ENCODE assay signal across 8 mouse cellular contexts in the genomic region with DNA sequence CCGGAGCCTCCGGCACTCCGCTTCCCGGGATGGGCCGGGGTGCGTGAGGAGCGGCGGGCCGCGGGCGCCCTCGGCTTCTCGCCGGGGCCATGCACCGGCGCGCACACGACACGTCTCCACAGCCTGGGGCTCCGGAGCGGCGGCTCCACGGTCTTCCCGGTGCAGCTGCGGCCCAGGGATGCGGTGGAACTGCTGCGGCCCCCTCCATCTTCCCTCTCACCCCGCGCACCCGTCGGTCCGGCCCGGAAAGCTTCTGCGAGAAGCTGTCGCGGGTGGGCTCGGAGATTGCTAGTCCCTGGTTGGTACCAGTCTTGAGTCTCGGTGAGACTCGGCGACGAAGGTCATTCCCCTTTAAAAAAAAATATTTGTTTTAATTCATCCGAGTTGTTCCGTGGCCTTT. TPM values are rescaled to one million over a fixed set of nuclear protein-coding genes. Genes with fewer than 3 reads are reported as not detected.
DNase-seq lines count a peak whose midpoint lies in the region; ATAC-seq and TF ChIP-seq lines count a peak whose summit lies in the region.

No protein-coding gene starts in this region.

- DNase-seq in frontal cortex, adult 2 months (ENCODE audit: extremely low spot score in 1 of 2, low spot score in 1 of 2) = no peak
- peak in 1 of 2 experiments; percentile 10 for DNase-seq in spleen, adult 2 months (ENCODE audit: low read depth in 1 of 2, low spot score in 2 of 2)
- no peak for DNase-seq in spleen, postnatal 36 days (ENCODE audit: low spot score in 2 of 2)
- no peak for DNase-seq in midbrain, postnatal 0 days (ENCODE audit: low spot score)
- no peak for DNase-seq in layer of hippocampus, postnatal 10 days (ENCODE audit: low spot score in 2 of 2)
- no peak for DNase-seq in embryo, embryonic 9.5 days (ENCODE audit: extremely low spot score)

- WGBS in spleen, adult 2 months = 2% methylated on average over 28 of the region's 43 CpGs
- WGBS in intestine, embryonic 16.5 days = 0% methylated on average over 21 of the region's 43 CpGs
- WGBS in midbrain, postnatal 0 days = under 1% methylated on average over 40 of the region's 43 CpGs

- H3K4me3 ChIP-seq in spleen, adult 2 months (ENCODE audit: extremely low read depth, insufficient read depth, insufficient read length) = peak overlapping the region; percentile 59
- peak overlapping the region; percentile 89 for H3K4me3 ChIP-seq in intestine, embryonic 16.5 days (ENCODE audit: low read length)
- H3K4me3 ChIP-seq in midbrain, postnatal 0 days (ENCODE audit: low read depth, low read length) = peak overlapping the region; percentile 84

- no peak overlapping the region; the same call in 1 of the 2 replicates for H3K27ac ChIP-seq in spleen, adult 2 months (ENCODE audit: insufficient read depth, low read length)
- H3K27ac ChIP-seq in intestine, embryonic 16.5 days (ENCODE audit: low read length) = peak overlapping the region; percentile 99
- H3K27ac ChIP-seq in midbrain, postnatal 0 days (ENCODE audit: low read depth, low read length) = peak overlapping the region; percentile 95

- H3K4me1 ChIP-seq in spleen, adult 2 months (ENCODE audit: control insufficient read depth, insufficient read depth, insufficient read length) = peaks cover 2% of the 10 kb centered on the region
- peaks cover 12% of the 10 kb centered on the region for H3K4me1 ChIP-seq in intestine, embryonic 16.5 days (ENCODE audit: control insufficient read depth, insufficient read depth, low read length)
- 0 out of 2 replicates have a peak, but pooled peaks cover 4% of the 10 kb centered on the region for H3K4me1 ChIP-seq in midbrain, postnatal 0 days (ENCODE audit: insufficient read depth, low read length)

- peak overlapping the region; percentile 63 for H3K4me2 ChIP-seq in intestine, embryonic 16.5 days (ENCODE audit: low read depth, low read length)
- peak overlapping the region; percentile 53 for H3K4me2 ChIP-seq in midbrain, postnatal 0 days (ENCODE audit: low read depth, low read length, poor library complexity, severe bottlenecking)

- no peak for TF ChIP-seq POLR2A in spleen, adult 2 months (IDR thresholded peaks at IDR 0.05; ENCODE audit: low read depth, low read length)

- no peak for TF ChIP-seq CTCF in spleen, adult 2 months (IDR thresholded peaks at IDR 0.05; ENCODE audit: extremely low read depth, insufficient read depth, insufficient read length, insufficient replicate concordance)
- TF ChIP-seq CTCF in midbrain, postnatal 0 days (IDR thresholded peaks at IDR 0.05) = no peak

- no peaks in the 10 kb centered on the region for H3K9me3 ChIP-seq in intestine, embryonic 16.5 days (ENCODE audit: control insufficient read depth, low read length)
- no peaks in the 10 kb centered on the region for H3K9me3 ChIP-seq in midbrain, postnatal 0 days (ENCODE audit: low read length)

- peak; percentile 45; the same call in 1 of the 2 replicates for ATAC-seq in frontal cortex, adult (ENCODE audit: low TSS enrichment)
- ATAC-seq in intestine, embryonic 16.5 days = peak; percentile 48
- peak; percentile 68 for ATAC-seq in midbrain, postnatal 0 days (ENCODE audit: low FRiP score)

- no peaks in the 10 kb centered on the region for H3K36me3 ChIP-seq in spleen, adult 2 months (ENCODE audit: control insufficient read depth, insufficient read depth, low read length)
- no peaks in the 10 kb centered on the region for H3K36me3 ChIP-seq in intestine, embryonic 16.5 days (ENCODE audit: control insufficient read depth, insufficient read depth, low read length)
- H3K36me3 ChIP-seq in midbrain, postnatal 0 days (ENCODE audit: insufficient read depth, low read length) = no peaks in the 10 kb centered on the region

- H3K27me3 ChIP-seq in spleen, adult 2 months (ENCODE audit: control insufficient read depth, insufficient read depth, low read length) = no peaks in the 10 kb centered on the region
- no peaks in the 10 kb centered on the region for H3K27me3 ChIP-seq in intestine, embryonic 16.5 days (replicated peaks; ENCODE audit: control insufficient read depth, insufficient read depth, low read length)
- H3K27me3 ChIP-seq in midbrain, postnatal 0 days (ENCODE audit: insufficient read depth, low read length) = no peaks in the 10 kb centered on the region

- H3K9ac ChIP-seq in intestine, embryonic 16.5 days (ENCODE audit: low read depth, low read length) = peak overlapping the region; percentile 99
- H3K9ac ChIP-seq in midbrain, postnatal 0 days (replicated peaks; ENCODE audit: low read length, poor library complexity, severe bottlenecking) = peak overlapping the region; percentile 89

RNA-seq across cellular contexts. Expression of gene Errfi1, which starts 1.6 kb away (rescaled TPM):
- 21.6 and 22.3 TPM in 2 replicates for polyA plus RNA-seq in frontal cortex, adult 2 months (2012; rRNA removed)
- 13.7 and 15.3 TPM in 2 replicates for polyA plus RNA-seq in spleen, adult 2 months (2012; rRNA removed)
- 28.0 and 28.2 TPM in 2 replicates for polyA plus RNA-seq in intestine, embryonic 16.5 days (2015; fragmentation: Nextera tagmentation; extraction: Ambion mirVana)
- total RNA-seq in midbrain, postnatal 0 days (2014; rRNA removed) = 33.0 and 33.9 TPM in 2 replicates
- polyA plus RNA-seq in midbrain, postnatal 0 days (2015; fragmentation: Nextera tagmentation; extraction: Ambion mirVana) = 20.3 and 21.0 TPM in 2 replicates
- 10 to 100 TPM; 25.3 to 31.0 TPM for total RNA-seq in layer of hippocampus, postnatal 10 days (2021)

RNA-seq across cellular contexts. Expression of gene Park7, which starts 58.9 kb away (rescaled TPM):
- polyA plus RNA-seq in frontal cortex, adult 2 months (2012; rRNA removed) = 306 and 313 TPM in 2 replicates
- polyA plus RNA-seq in spleen, adult 2 months (2012; rRNA removed) = 51.4 and 56.9 TPM in 2 replicates
- 390 and 416 TPM in 2 replicates for polyA plus RNA-seq in intestine, embryonic 16.5 days (2015; fragmentation: Nextera tagmentation; extraction: Ambion mirVana)
- 167 and 180 TPM in 2 replicates for total RNA-seq in midbrain, postnatal 0 days (2014; rRNA removed)
- polyA plus RNA-seq in midbrain, postnatal 0 days (2015; fragmentation: Nextera tagmentation; extraction: Ambion mirVana) = 427 and 453 TPM in 2 replicates
- 100 to 1,000 TPM; 253 to 269 TPM for total RNA-seq in layer of hippocampus, postnatal 10 days (2021)

RNA-seq across cellular contexts. Expression of gene Tnfrsf9, which starts 59.0 kb away (rescaled TPM):
- polyA plus RNA-seq in frontal cortex, adult 2 months (2012; rRNA removed) = 1.3 and 2.6 TPM in 2 replicates
- polyA plus RNA-seq in spleen, adult 2 months (2012; rRNA removed) = 2.2 and 4.0 TPM in 2 replicates
- 2.4 and 2.5 TPM in 2 replicates for polyA plus RNA-seq in intestine, embryonic 16.5 days (2015; fragmentation: Nextera tagmentation; extraction: Ambion mirVana)
- not detected in 2 replicates for total RNA-seq in midbrain, postnatal 0 days (2014; rRNA removed)
- polyA plus RNA-seq in midbrain, postnatal 0 days (2015; fragmentation: Nextera tagmentation; extraction: Ambion mirVana) = 0.25 and 0.29 TPM in 2 replicates
- total RNA-seq in layer of hippocampus, postnatal 10 days (2021) = under 1 TPM; 0.38 to 0.39 TPM
